Mouse (Mus musculus) heart, adult 2 months (tissue): ENCODE measurements around the gene Gm3173. TPM values are rescaled to one million over a fixed set of nuclear protein-coding genes. Genes with fewer than 3 reads are reported as not detected.
"Not testable (repeated sequence)": the region's sequence is repeated elsewhere in the genome, so short reads cannot be mapped to it uniquely, and the experiment has no call there.

Experiments used
- DNase-seq, 2 experiments: peaks; one replicate each; pipeline ENCODE4 v3.0.0; 2021
- H3K27ac ChIP-seq: fragments of 200-600 bp; 2 replicates; pipeline ENCODE4 v1.8.1; 2022
- H3K27me3 ChIP-seq: fragments of 200-500 bp; 2 replicates; pipeline ENCODE4 v1.6.1; 2012; ENCODE audit warnings: mild to moderate bottlenecking, low read length, inconsistent platforms, mixed read lengths; ENCODE audit not compliant: control insufficient read depth, insufficient read depth
- H3K36me3 ChIP-seq: fragments of 200-500 bp; 2 replicates; pipeline ENCODE4 v1.6.1; 2012; ENCODE audit warnings: low read length, inconsistent platforms; ENCODE audit not compliant: control insufficient read depth, insufficient read depth
- H3K4me1 ChIP-seq: fragments of 200-500 bp; 2 replicates; pipeline ENCODE4 v1.6.1; 2011; ENCODE audit warnings: low read length; ENCODE audit not compliant: control insufficient read depth, insufficient read depth
- H3K4me3 ChIP-seq: fragments of 200-600 bp; 2 replicates; pipeline ENCODE4 v1.8.1; 2022
- H3K79me2 ChIP-seq: fragments of 200-500 bp; replicated peaks from 2 replicates; pipeline ENCODE4 v1.6.1; 2012; ENCODE audit warnings: mild to moderate bottlenecking, inconsistent platforms, low read length, moderate library complexity, mixed read lengths; ENCODE audit not compliant: control insufficient read depth, insufficient read depth
- H3K9ac ChIP-seq: fragments of 200-500 bp; 2 replicates; pipeline ENCODE4 v1.6.1; 2012; ENCODE audit warnings: low read depth, mild to moderate bottlenecking, control low read depth, inconsistent platforms, low read length, mixed read lengths
- WGBS: fragments of 180-500 bp; shearing (Covaris S2); methylation state at CpG from one replicate; pipeline ENCODE4 v1.1.7; 2018; 5-methylcytosine and 5-hydroxymethylcytosine counted together
- intact Hi-C: fragments of 180-260 bp; cut with DNase I; formaldehyde crosslinking; loops from one replicate; pipeline ENCODE4 v1.15.1; 2025
- long read RNA-seq: library from polyadenylated mRNA; stranded (forward); transcript quantifications from one replicate; pipeline ENCODE4 v2.0.0, GENCODE M21; 2021
- polyA plus RNA-seq: library from polyadenylated mRNA; depleted of rRNA; stranded (reverse); fragments of >200 nt; gene quantifications from 2 replicates; pipeline ENCODE4 v1.2.3, GENCODE M21; 2012; rRNA removed
- total RNA-seq, 2 experiments: library from RNA; stranded (reverse); gene quantifications; 2 replicates each; pipeline ENCODE4 v1.2.3; 2021

Gene Gm3173
- total RNA-seq (1 to 10 TPM in 1 of 2 experiments, not detected in 1; 1.2 TPM), polyA plus RNA-seq (0.76 TPM in 1 of 2 replicates, not detected in the other)
- long read RNA-seq, result 0 reads

GRCm38 (mm10) chr14:4430692-4431091 lies at the start of gene Gm3173:
TSS of gene Gm3173 (plus strand) at chr14:4430992.
- H3K4me3 ChIP-seq, intact Hi-C loops, H3K27ac ChIP-seq, H3K4me1 ChIP-seq, H3K27me3 ChIP-seq, DNase-seq, H3K36me3 ChIP-seq, H3K9ac ChIP-seq, H3K79me2 ChIP-seq: not testable (repeated sequence)

- H3K27ac ChIP-seq, intact Hi-C loops, H3K9ac ChIP-seq, DNase-seq, H3K4me1 ChIP-seq, H3K79me2 ChIP-seq, H3K36me3 ChIP-seq, H3K27me3 ChIP-seq, H3K4me3 ChIP-seq: not testable (repeated sequence)
Observed at GRCm38 (mm10) chr14:4385606-4386005, 45.2 kb upstream of the Gm3173 start.

GRCm38 (mm10) chr14:4392841-4393530 lies 37.8 kb upstream of the Gm3173 start:
- H3K4me3 ChIP-seq, H3K79me2 ChIP-seq, H3K36me3 ChIP-seq, DNase-seq, H3K27ac ChIP-seq, H3K27me3 ChIP-seq, H3K4me1 ChIP-seq, intact Hi-C loops, H3K9ac ChIP-seq: not testable (repeated sequence)
- whole genome bisulfite sequencing, result 81% methylated on average over 4 of the region's 6 CpGs

- WGBS, result 77% methylated on average over 2 of the region's 3 CpGs
- H3K79me2 ChIP-seq, DNase-seq, H3K4me1 ChIP-seq, H3K36me3 ChIP-seq, intact Hi-C loops, H3K27ac ChIP-seq, H3K9ac ChIP-seq, H3K4me3 ChIP-seq, H3K27me3 ChIP-seq: not testable (repeated sequence)
Observed at GRCm38 (mm10) chr14:4397226-4397625, 33.6 kb upstream of the Gm3173 start, which contains the start of gene Gm3159. TSS of gene Gm3159 (plus strand) at chr14:4397526.

GRCm38 (mm10) chr14:4398624-4399023 lies 32.2 kb upstream of the Gm3173 start:
- H3K79me2 ChIP-seq, H3K9ac ChIP-seq, H3K36me3 ChIP-seq, H3K27me3 ChIP-seq, H3K4me3 ChIP-seq, DNase-seq, H3K4me1 ChIP-seq, intact Hi-C loops, H3K27ac ChIP-seq: not testable (repeated sequence)

- H3K27ac ChIP-seq, H3K4me3 ChIP-seq, H3K79me2 ChIP-seq, H3K4me1 ChIP-seq, intact Hi-C loops, DNase-seq, H3K27me3 ChIP-seq, H3K36me3 ChIP-seq, H3K9ac ChIP-seq: not testable (repeated sequence)
- 70% methylated on average over 5 of the region's 5 CpGs for WGBS
Observed at GRCm38 (mm10) chr14:4400115-4400789, 30.5 kb upstream of the Gm3173 start.

- H3K27ac ChIP-seq, intact Hi-C loops, H3K9ac ChIP-seq, H3K27me3 ChIP-seq, H3K4me3 ChIP-seq, H3K36me3 ChIP-seq, DNase-seq, H3K79me2 ChIP-seq, H3K4me1 ChIP-seq: not testable (repeated sequence)
- 49% methylated on average over 5 of the region's 5 CpGs for WGBS
Observed at GRCm38 (mm10) chr14:4401245-4401644, 29.5 kb upstream of the Gm3173 start.

GRCm38 (mm10) chr14:4403840-4404239 lies 27.0 kb upstream of the Gm3173 start:
- H3K4me3 ChIP-seq, H3K9ac ChIP-seq, H3K27ac ChIP-seq, H3K4me1 ChIP-seq, H3K27me3 ChIP-seq, H3K79me2 ChIP-seq, H3K36me3 ChIP-seq, intact Hi-C loops, DNase-seq: not testable (repeated sequence)

GRCm38 (mm10) chr14:4409939-4410338 lies 20.9 kb upstream of the Gm3173 start:
- H3K4me3 ChIP-seq, intact Hi-C loops, H3K27me3 ChIP-seq, H3K4me1 ChIP-seq, H3K9ac ChIP-seq, H3K36me3 ChIP-seq, H3K27ac ChIP-seq, DNase-seq, H3K79me2 ChIP-seq: not testable (repeated sequence)
- 25% methylated on average over 1 of the region's 1 CpGs for WGBS
